Mouse (Mus musculus) heart, adult 2 months (tissue): ENCODE data around the gene Cacna1i. TPM values are rescaled to one million over a fixed set of nuclear protein-coding genes. Genes with fewer than 3 reads are reported as not detected.

Source experiments
- DNase-seq, 2 experiments: peaks; one replicate each; pipeline ENCODE4 v3.0.0; 2021
- H3K27ac ChIP-seq: fragments of 200-600 bp; 2 replicates; pipeline ENCODE4 v1.8.1; 2022
- H3K27me3 ChIP-seq: fragments of 200-500 bp; 2 replicates; pipeline ENCODE4 v1.6.1; 2012; ENCODE audit warnings: mild to moderate bottlenecking, low read length, inconsistent platforms, mixed read lengths; ENCODE audit not compliant: control insufficient read depth, insufficient read depth
- H3K36me3 ChIP-seq: fragments of 200-500 bp; 2 replicates; pipeline ENCODE4 v1.6.1; 2012; ENCODE audit warnings: low read length, inconsistent platforms; ENCODE audit not compliant: control insufficient read depth, insufficient read depth
- H3K4me1 ChIP-seq: fragments of 200-500 bp; 2 replicates; pipeline ENCODE4 v1.6.1; 2011; ENCODE audit warnings: low read length; ENCODE audit not compliant: control insufficient read depth, insufficient read depth
- H3K4me3 ChIP-seq: fragments of 200-600 bp; 2 replicates; pipeline ENCODE4 v1.8.1; 2022
- H3K79me2 ChIP-seq: fragments of 200-500 bp; replicated peaks from 2 replicates; pipeline ENCODE4 v1.6.1; 2012; ENCODE audit warnings: mild to moderate bottlenecking, inconsistent platforms, low read length, moderate library complexity, mixed read lengths; ENCODE audit not compliant: control insufficient read depth, insufficient read depth
- H3K9ac ChIP-seq: fragments of 200-500 bp; 2 replicates; pipeline ENCODE4 v1.6.1; 2012; ENCODE audit warnings: low read depth, mild to moderate bottlenecking, control low read depth, inconsistent platforms, low read length, mixed read lengths
- CTCF ChIP-seq: fragments of 200-600 bp; IDR thresholded peaks from 2 replicates; pipeline ENCODE4 v1.8.1; 2022; ENCODE audit warnings: antibody characterized with exemption, mild to moderate bottlenecking, moderate library complexity
- EP300 ChIP-seq: fragments of 200-500 bp; IDR thresholded peaks from 2 replicates; pipeline ENCODE4 v1.6.1; 2011; ENCODE audit warnings: low read depth, low read length, control low read depth; ENCODE audit not compliant: insufficient read depth
- POLR2A ChIP-seq: fragments of 200-500 bp; IDR thresholded peaks from 2 replicates; pipeline ENCODE4 v1.6.1; 2011; ENCODE audit warnings: mild to moderate bottlenecking, low read depth, low read length, control low read depth; ENCODE audit not compliant: insufficient read depth
- WGBS: fragments of 180-500 bp; shearing (Covaris S2); methylation state at CpG from one replicate; pipeline ENCODE4 v1.1.7; 2018; 5-methylcytosine and 5-hydroxymethylcytosine counted together
- intact Hi-C: fragments of 180-260 bp; cut with DNase I; formaldehyde crosslinking; loops from one replicate; pipeline ENCODE4 v1.15.1; 2025
- polyA plus RNA-seq: library from polyadenylated mRNA; depleted of rRNA; stranded (reverse); fragments of >200 nt; gene quantifications from 2 replicates; pipeline ENCODE4 v1.2.3, GENCODE M21; 2012; rRNA removed
- total RNA-seq, 2 experiments: library from RNA; stranded (reverse); gene quantifications; 2 replicates each; pipeline ENCODE4 v1.2.3; 2021

Gene Cacna1i
- total and polyA plus RNA-seq, 3 experiments: 0.09 to 0.34 (median 0.21) TPM

GRCm38 (mm10) chr15:80445956-80446687 lies 159.1 kb downstream of the Cacna1i start:
- Histone ChIP-seq H3K4me3 (no peak overlapping the region), H3K27me3 (no peaks in the 10 kb centered on the region), H3K4me1 (no peaks in the 10 kb centered on the region), H3K36me3 (no peaks in the 10 kb centered on the region), H3K9ac (no peak overlapping the region), H3K27ac (no peak overlapping the region), H3K79me2 (no peaks in the 10 kb centered on the region)
- intact Hi-C loops: no loop called here
- TF ChIP-seq EP300 (no peak), CTCF (no peak), POLR2A (no peak)
- 76% methylated on average over 15 of the region's 15 CpGs for WGBS
- DNase-seq: no peak

Other genes with a start within 250 kb of the Cacna1i start
- 10 to 100 TPM; 69.6 to 95.0 TPM for gene Syngr1, start 195.9 kb upstream of the Cacna1i start, total RNA-seq
- gene Syngr1, start 195.9 kb upstream of the Cacna1i start, polyA plus RNA-seq: 247 and 250 TPM in 2 replicates
- 100 to 1,000 TPM; 137 to 150 TPM for gene Rpl3, start 195.4 kb upstream of the Cacna1i start, total RNA-seq
- gene Rpl3, start 195.4 kb upstream of the Cacna1i start, polyA plus RNA-seq: 201 and 230 TPM in 2 replicates
- 10 to 100 TPM; 17.8 to 24.5 TPM for gene Tab1, start 154.1 kb upstream of the Cacna1i start, total RNA-seq
- 24.1 and 29.3 TPM in 2 replicates for gene Tab1, start 154.1 kb upstream of the Cacna1i start, polyA plus RNA-seq
- gene Mgat3, start 113.5 kb upstream of the Cacna1i start, total RNA-seq: 1 to 10 TPM; 2.3 to 3.5 TPM
- gene Mgat3, start 113.5 kb upstream of the Cacna1i start, polyA plus RNA-seq: 4.9 and 5.5 TPM in 2 replicates
- gene Mief1, start 53.2 kb upstream of the Cacna1i start, total RNA-seq: 10 to 100 TPM; 27.0 to 29.5 TPM
- gene Mief1, start 53.2 kb upstream of the Cacna1i start, polyA plus RNA-seq: 12.2 and 17.3 TPM in 2 replicates
- 10 to 100 TPM; 10.3 to 29.5 TPM for gene AC140267.1, start 51.4 kb upstream of the Cacna1i start, total RNA-seq
- not detected in 2 replicates for gene AC140267.1, start 51.4 kb upstream of the Cacna1i start, polyA plus RNA-seq
- gene Atf4, start 32.1 kb upstream of the Cacna1i start, total RNA-seq: 10 to 100 TPM; 69.6 to 78.5 TPM
- gene Atf4, start 32.1 kb upstream of the Cacna1i start, polyA plus RNA-seq: 65.6 and 108 TPM in 2 replicates
- gene Rps19bp1, start 22.9 kb upstream of the Cacna1i start, total RNA-seq: 10 to 100 TPM; 15.6 to 16.4 TPM
- gene Rps19bp1, start 22.9 kb upstream of the Cacna1i start, polyA plus RNA-seq: 12.2 and 12.7 TPM in 2 replicates